Mouse (Mus musculus): Measurements from ENCODE around the gene Dock9. TPM values are rescaled to one million over a fixed set of nuclear protein-coding genes. Genes with fewer than 3 reads are reported as not detected.

Dock9 gene
- total and polyA plus RNA-seq, 3 experiments: 9.3 to 12.2 (median 10.3) TPM

DNA sequence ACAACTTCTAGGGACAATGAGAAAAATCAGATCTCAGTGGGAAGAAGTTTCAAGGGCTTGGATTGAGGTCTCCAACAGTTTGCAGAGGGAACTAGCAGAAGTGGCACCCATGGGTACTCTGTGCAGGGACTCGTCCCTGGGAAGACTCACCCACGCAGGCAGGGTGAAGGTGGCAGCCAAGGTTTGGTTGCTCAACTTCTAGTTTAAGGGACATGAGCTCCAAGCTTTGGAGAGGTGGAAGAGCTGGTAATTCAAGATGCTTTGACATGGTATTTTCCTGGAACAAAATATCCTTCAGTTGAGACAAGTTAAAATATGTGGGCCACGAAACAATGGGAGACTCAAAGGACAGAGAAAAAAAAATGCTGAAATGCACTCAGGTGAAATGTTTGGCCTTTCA lies 263.1 kb downstream of the Dock9 start:
- no peak for DNase-seq (ENCODE audit: extremely low read depth)
- in situ Hi-C loops (cut with MboI; ENCODE audit: low pct_ligation_motif_present, low pct_unique_long_range_greater_than_20kb, low sequenced_read_pairs) (no loop called here), dilution Hi-C loops (cut with MboI; ENCODE audit: extremely low pct_ligation_motif_present, extremely low pct_unique_long_range_greater_than_20kb, low sequenced_read_pairs) (no loop called here)
- Histone ChIP-seq H3K4me3 (replicated peaks in 1 of 3; ENCODE audit: low read depth in 2 of 3, low read length in 2 of 3, poor library complexity in 1 of 3) (no peak overlapping the region), H3K27ac (ENCODE audit: insufficient read depth, low read depth) (no peak overlapping the region), H3K79me2 (replicated peaks; ENCODE audit: control insufficient read depth, extremely low read depth, insufficient read depth, poor library complexity, severe bottlenecking) (no peaks in the 10 kb centered on the region), H3K27me3 (replicated peaks) (no peaks in the 10 kb centered on the region), H3K36me3 (replicated peaks in 1 of 2; ENCODE audit: control insufficient read depth in 1 of 2, insufficient read depth in 1 of 2, low read length in 1 of 2) (no peaks in the 10 kb centered on the region), H3K4me2 (ENCODE audit: insufficient read depth, low read depth, poor library complexity, severe bottlenecking) (no peak overlapping the region), H3K9me3 (replicated peaks; ENCODE audit: low read length) (no peaks in the 10 kb centered on the region), H3K9ac (ENCODE audit: insufficient read depth, low read depth) (no peak overlapping the region), H3K4me1 (ENCODE audit: control insufficient read depth in 1 of 2, insufficient read depth in 2 of 2) (peaks cover 0 to 11% of the 10 kb centered on the region in 2 experiments; a peak in 2 of 4 replicates)
- no peak for TF ChIP-seq SMC3 (IDR thresholded peaks at IDR 0.05; ENCODE audit: low read depth, low read length)
- TF ChIP-seq TCF12 (IDR thresholded peaks at IDR 0.05; ENCODE audit: low read depth, low read length): no peak
- TF ChIP-seq MXI1 (IDR thresholded peaks at IDR 0.05; ENCODE audit: low read depth, low read length): no peak

DNA sequence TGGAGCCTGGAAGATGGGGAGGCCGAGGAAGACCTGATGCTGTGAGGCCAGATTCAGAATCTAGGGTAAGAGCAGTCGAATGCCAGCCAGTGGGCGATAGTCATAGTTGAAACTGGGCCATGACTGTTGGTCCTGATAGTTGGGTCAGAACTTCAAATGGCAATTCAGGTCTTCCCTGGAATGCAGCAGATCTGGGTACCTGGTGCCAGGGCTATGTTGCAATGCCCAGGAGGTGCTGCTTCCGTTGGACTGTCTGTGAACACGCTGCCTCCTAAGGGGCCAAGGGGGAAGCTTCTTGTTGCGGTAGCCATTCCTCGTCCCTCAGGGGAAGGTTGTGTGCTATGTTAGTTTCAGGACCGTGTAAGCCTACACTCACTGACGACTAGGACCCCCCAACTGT lies 266.8 kb downstream of the Dock9 start:
- dilution Hi-C loops (cut with MboI; ENCODE audit: extremely low pct_ligation_motif_present, extremely low pct_unique_long_range_greater_than_20kb, low sequenced_read_pairs) (no loop called here), in situ Hi-C loops (cut with MboI; ENCODE audit: low pct_ligation_motif_present, low pct_unique_long_range_greater_than_20kb, low sequenced_read_pairs) (no loop called here)
- DNase-seq (ENCODE audit: extremely low read depth): no peak
- Histone ChIP-seq H3K9ac (ENCODE audit: insufficient read depth, low read depth) (no peak overlapping the region), H3K4me1 (ENCODE audit: control insufficient read depth in 1 of 2, insufficient read depth in 2 of 2) (peaks cover 12 to 28% of the 10 kb centered on the region in 2 experiments), H3K79me2 (replicated peaks; ENCODE audit: control insufficient read depth, extremely low read depth, insufficient read depth, poor library complexity, severe bottlenecking) (no peaks in the 10 kb centered on the region), H3K27me3 (replicated peaks) (no peaks in the 10 kb centered on the region), H3K36me3 (replicated peaks in 1 of 2; ENCODE audit: control insufficient read depth in 1 of 2, insufficient read depth in 1 of 2, low read length in 1 of 2) (no peaks in the 10 kb centered on the region), H3K9me3 (replicated peaks; ENCODE audit: low read length) (no peaks in the 10 kb centered on the region), H3K27ac (ENCODE audit: insufficient read depth, low read depth) (no peak overlapping the region), H3K4me2 (ENCODE audit: insufficient read depth, low read depth, poor library complexity, severe bottlenecking) (no peak overlapping the region), H3K4me3 (replicated peaks in 1 of 3; ENCODE audit: low read depth in 2 of 3, low read length in 2 of 3, poor library complexity in 1 of 3) (no peak overlapping the region)
- TF ChIP-seq CHD1 (IDR thresholded peaks at IDR 0.05; ENCODE audit: low read depth, low read length): no peak
- no peak for TF ChIP-seq SMC3 (IDR thresholded peaks at IDR 0.05; ENCODE audit: low read depth, low read length)
- TF ChIP-seq RCOR1 (conservative IDR thresholded peaks at IDR 0.05; ENCODE audit: low read depth, low read length): no peak
- TF ChIP-seq ELF1 (IDR thresholded peaks at IDR 0.05; ENCODE audit: low read depth, low read length): no peak
- no peak for TF ChIP-seq JUND (conservative IDR thresholded peaks at IDR 0.05; ENCODE audit: low read depth, low read length)
- no peak for TF ChIP-seq ZMIZ1 (IDR thresholded peaks at IDR 0.05; ENCODE audit: low read depth, low read length)
- no peak for TF ChIP-seq ETS1 (conservative IDR thresholded peaks at IDR 0.05; ENCODE audit: low read depth, low read length)
- TF ChIP-seq E2F4 (IDR thresholded peaks at IDR 0.05; ENCODE audit: insufficient replicate concordance, low read depth, low read length): no peak
- TF ChIP-seq ZKSCAN1 (IDR thresholded peaks at IDR 0.05; ENCODE audit: borderline replicate concordance, low read depth, low read length): no peak
- TF ChIP-seq MYC (IDR thresholded peaks at IDR 0.05; ENCODE audit: low read depth, low read length): no peak
- no peak for TF ChIP-seq TBP (conservative IDR thresholded peaks at IDR 0.05; ENCODE audit: low read depth, low read length)
- TF ChIP-seq ZNF384 (IDR thresholded peaks at IDR 0.05; ENCODE audit: low read depth, low read length): no peak
- no peak for TF ChIP-seq NRF1 (IDR thresholded peaks at IDR 0.05; ENCODE audit: low read depth, low read length)
- TF ChIP-seq GABPA (IDR thresholded peaks at IDR 0.05; ENCODE audit: insufficient replicate concordance, low read depth, low read length): no peak
- TF ChIP-seq CHD2 (IDR thresholded peaks at IDR 0.05; ENCODE audit: low read length): no peak

All from CH12.LX (cell line).